Mouse (Mus musculus): ENCODE results near the gene Dpp7. TPM values are rescaled to one million over a fixed set of nuclear protein-coding genes. Genes with fewer than 3 reads are reported as not detected.

The Dpp7 gene
- not detected in 2 replicates for polyA plus RNA-seq (2012; ENCODE audit: insufficient read depth, insufficient read length, low replicate concordance, missing spikeins)

DNA sequence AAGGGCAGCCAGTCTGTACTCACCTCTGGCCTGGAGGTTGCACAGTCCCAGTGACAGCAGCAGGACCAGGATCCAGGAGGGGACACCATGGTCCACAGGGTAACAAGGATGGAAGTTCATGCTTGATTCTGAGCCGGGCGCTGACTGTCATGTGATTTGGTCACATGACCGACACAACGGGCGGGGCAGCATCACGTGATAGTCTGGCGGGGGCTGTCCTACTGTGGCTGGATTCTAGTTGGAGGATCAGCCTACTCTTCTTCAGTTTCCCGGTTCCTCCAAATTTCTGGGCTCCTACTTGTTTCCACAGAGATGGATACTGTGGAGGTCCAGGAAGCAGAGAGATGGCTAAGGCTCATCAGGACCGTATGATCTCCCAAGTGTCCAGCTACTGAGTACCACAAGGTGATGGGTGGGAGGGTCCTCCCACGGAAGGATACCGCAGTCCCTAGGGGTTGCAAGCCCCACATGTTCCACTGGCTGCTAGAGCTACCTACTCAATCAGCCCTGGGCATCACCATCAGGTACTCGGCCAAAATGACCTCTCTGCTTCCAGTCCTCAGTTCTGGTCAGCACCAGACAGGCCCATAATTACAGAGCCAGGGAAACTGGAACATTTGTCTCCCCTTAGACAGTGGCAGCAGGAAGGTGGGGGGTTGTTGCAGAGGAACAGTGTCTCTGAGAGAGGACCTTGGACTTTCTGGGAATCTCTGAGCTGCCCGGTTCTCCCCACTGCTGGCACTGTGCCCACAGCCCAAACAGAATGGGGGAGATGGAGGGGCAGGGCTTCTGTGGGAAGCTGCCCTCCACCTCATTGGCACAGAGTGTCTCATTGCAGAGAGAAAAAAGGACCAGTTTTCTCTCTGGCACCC, at the start of gene Dpp7:
Gene Dpp7, minus strand, starts transcription at position 152 of the 872 bp plus-strand sequence.
- no peak within 1 kb of the TSS for H3K27ac ChIP-seq (ENCODE audit: insufficient read depth, low read depth, low read length)
- no peak for TF ChIP-seq CTCF (IDR thresholded peaks at IDR 0.05; ENCODE audit: insufficient read depth, low read depth, low read length)
- TF ChIP-seq POLR2A (IDR thresholded peaks at IDR 0.05; ENCODE audit: insufficient read depth, low read depth, low read length) = no peak
- WGBS = 1% methylated on average over 13 of the region's 13 CpGs

DNA sequence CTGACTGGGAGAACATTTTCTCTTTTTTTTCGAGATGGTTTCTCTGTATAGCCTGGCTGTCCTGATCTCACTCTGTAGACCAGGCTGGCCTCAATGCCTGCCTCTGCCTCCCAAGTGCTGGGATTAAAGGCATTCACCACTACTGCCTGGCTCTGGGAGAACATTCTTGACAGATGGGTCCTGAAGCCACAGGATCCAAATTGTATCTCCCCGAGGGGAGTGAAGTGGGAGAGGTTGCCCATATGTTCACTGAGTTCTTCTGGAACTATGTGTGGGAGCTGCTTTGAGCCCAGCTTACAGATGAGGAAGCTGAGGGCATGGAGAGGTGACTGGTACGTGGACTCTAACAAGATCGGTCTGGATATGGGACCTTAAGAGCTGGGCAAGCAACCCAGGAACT, 47.8 kb upstream of the Dpp7 start:
- H3K4me3 ChIP-seq (ENCODE audit: insufficient read depth, low read depth, low read length) = peak overlapping the region; percentile 80
- H3K27ac ChIP-seq (ENCODE audit: insufficient read depth, low read depth, low read length) = no peak overlapping the region
- 65% methylated on average over 4 of the region's 4 CpGs for WGBS
- H3K4me1 ChIP-seq (ENCODE audit: control insufficient read depth, insufficient read depth, low read length) = peaks cover 23% of the 10 kb centered on the region
- TF ChIP-seq CTCF (IDR thresholded peaks at IDR 0.05; ENCODE audit: insufficient read depth, low read depth, low read length) (no peak), POLR2A (IDR thresholded peaks at IDR 0.05; ENCODE audit: insufficient read depth, low read depth, low read length) (no peak)

More for the DNA sequence above, at the start of gene Dpp7:
- Histone ChIP-seq H3K4me3 (ENCODE audit: insufficient read depth, low read depth, low read length) (peak within 1 kb of the TSS; percentile 50), H3K4me1 (ENCODE audit: control insufficient read depth, insufficient read depth, low read length) (peaks cover 23% of the 10 kb centered on the region)

DNA sequence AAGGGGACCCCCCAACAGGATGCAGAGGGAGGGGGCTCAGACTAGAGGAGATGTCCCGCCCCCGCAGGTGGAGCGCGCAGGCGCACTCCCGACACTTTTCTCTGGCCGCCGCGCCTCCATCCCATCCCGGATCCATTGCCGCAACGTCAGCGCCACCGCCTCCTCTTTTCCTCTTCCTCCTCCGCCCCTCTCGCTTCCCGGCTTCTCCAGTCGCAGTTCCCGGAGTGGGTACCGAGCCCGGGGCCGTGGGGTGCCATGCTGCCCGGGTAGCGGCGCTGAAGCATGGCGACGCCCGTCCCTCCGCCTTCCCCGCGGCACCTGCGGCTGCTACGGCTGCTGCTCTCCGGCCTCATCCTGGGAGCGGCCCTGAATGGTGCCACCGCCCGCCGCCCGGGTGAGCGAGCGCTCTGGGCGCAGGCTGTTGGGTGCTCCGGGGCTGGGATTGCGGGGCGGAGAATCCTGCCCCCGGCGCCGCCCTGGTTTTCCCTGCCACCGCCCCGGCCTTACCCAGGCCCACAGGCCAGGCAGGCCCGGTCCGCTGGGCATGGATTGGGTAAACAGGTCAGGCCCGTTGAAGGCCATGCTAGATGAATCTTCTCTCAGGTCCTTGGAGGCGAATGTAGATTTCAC, 46.9 kb upstream of the Dpp7 start:
- no peak for TF ChIP-seq CTCF (IDR thresholded peaks at IDR 0.05; ENCODE audit: insufficient read depth, low read depth, low read length)
- peak; percentile 78; the same call in 1 of the 2 replicates for TF ChIP-seq POLR2A (IDR thresholded peaks at IDR 0.05; ENCODE audit: insufficient read depth, low read depth, low read length)
- Histone ChIP-seq H3K4me1 (ENCODE audit: control insufficient read depth, insufficient read depth, low read length) (peaks cover 23% of the 10 kb centered on the region), H3K27ac (ENCODE audit: insufficient read depth, low read depth, low read length) (peak overlapping the region; percentile 65), H3K4me3 (ENCODE audit: insufficient read depth, low read depth, low read length) (peak overlapping the region; percentile 80)
- WGBS = under 1% methylated on average over 54 of the region's 54 CpGs

DNA sequence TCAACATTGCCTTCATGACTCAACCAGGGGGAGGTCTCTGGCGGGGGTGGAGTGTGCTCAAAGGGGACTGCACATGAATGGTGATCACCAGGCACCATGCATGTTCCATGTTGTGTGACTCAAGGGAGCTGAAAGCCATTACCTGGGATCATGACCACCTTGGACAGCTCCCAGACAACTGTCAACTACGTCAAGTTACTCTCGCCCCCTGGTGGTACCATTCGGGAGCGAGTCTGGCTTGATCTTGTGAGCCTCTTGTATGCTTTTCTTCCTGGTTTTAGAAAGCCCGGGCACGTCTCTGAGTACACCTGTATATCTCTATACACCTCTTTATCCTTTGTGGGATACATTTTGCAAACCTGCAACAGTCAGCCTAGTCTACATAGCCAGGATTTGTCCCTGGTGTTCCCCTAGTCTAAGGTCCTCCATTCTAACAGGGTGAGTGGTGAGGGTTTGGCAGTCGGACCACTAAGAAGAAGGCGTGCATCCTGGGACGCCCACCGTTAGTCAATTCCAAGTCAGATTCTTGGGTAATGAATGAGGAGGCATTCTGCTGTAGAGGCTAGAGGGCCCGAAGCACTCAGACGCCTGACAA, 46.3 kb upstream of the Dpp7 start:
- H3K4me1 ChIP-seq (ENCODE audit: control insufficient read depth, insufficient read depth, low read length) = peaks cover 23% of the 10 kb centered on the region
- H3K27ac ChIP-seq (ENCODE audit: insufficient read depth, low read depth, low read length) = peak overlapping the region; percentile 65
- peak overlapping the region; percentile 80 for H3K4me3 ChIP-seq (ENCODE audit: insufficient read depth, low read depth, low read length)
- WGBS = 2% methylated on average over 13 of the region's 13 CpGs
- TF ChIP-seq CTCF (IDR thresholded peaks at IDR 0.05; ENCODE audit: insufficient read depth, low read depth, low read length) (0 out of 2 replicates have a peak, but pooled peaks have one; percentile 11), POLR2A (IDR thresholded peaks at IDR 0.05; ENCODE audit: insufficient read depth, low read depth, low read length) (no peak)

DNA sequence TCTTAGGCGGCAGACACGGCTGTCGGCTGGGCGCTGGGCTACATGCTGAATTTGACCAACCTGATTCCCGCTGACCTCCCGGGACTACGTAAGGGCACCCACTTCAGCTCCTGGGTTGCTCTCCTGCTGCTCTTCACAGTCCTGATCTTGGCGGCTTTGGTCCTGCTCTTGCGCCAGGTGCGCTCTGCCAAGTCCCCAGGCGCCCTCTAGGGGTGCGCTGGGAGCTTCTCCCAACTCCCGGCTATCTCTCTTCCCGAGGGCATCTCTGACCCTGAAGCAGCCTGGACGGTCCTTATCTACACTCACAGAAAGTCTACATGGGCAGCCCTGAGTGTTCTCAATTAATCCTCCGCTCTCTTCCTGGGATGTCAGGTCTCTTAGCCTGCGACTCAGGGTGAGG, 44.6 kb upstream of the Dpp7 start:
- TF ChIP-seq POLR2A (IDR thresholded peaks at IDR 0.05; ENCODE audit: insufficient read depth, low read depth, low read length) (no peak), CTCF (IDR thresholded peaks at IDR 0.05; ENCODE audit: insufficient read depth, low read depth, low read length) (peak; percentile 66; the same call in 1 of the 2 replicates)
- Histone ChIP-seq H3K4me1 (ENCODE audit: control insufficient read depth, insufficient read depth, low read length) (peaks cover 29% of the 10 kb centered on the region), H3K27ac (ENCODE audit: insufficient read depth, low read depth, low read length) (no peak overlapping the region), H3K4me3 (ENCODE audit: insufficient read depth, low read depth, low read length) (peak overlapping the region; percentile 34)
- WGBS = 7% methylated on average over 17 of the region's 17 CpGs

DNA sequence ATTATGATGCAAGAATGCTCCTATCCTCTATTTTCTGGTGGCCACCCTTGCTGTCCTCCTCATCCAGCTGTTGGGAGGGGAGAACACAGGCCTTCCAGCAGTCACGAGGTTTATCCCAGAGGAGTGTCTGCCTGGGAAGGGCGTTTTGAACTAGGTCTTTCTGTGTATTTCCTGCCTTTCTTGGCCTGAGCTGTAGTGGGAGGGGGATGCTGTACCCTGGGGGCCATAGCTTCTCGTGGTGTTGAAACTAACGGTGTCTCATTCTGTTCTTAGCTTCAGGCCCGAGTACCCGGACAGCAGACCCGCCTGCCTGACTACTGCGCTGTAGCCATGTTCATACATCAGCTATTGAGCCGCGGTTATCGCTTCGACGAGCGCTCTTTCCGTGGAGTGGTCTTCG, 44.1 kb upstream of the Dpp7 start:
- no peak for TF ChIP-seq POLR2A (IDR thresholded peaks at IDR 0.05; ENCODE audit: insufficient read depth, low read depth, low read length)
- Histone ChIP-seq H3K27ac (ENCODE audit: insufficient read depth, low read depth, low read length) (no peak overlapping the region), H3K4me3 (ENCODE audit: insufficient read depth, low read depth, low read length) (peak overlapping the region; percentile 34), H3K4me1 (ENCODE audit: control insufficient read depth, insufficient read depth, low read length) (peaks cover 32% of the 10 kb centered on the region)
- WGBS = 28% methylated on average over 16 of the region's 16 CpGs

DNA sequence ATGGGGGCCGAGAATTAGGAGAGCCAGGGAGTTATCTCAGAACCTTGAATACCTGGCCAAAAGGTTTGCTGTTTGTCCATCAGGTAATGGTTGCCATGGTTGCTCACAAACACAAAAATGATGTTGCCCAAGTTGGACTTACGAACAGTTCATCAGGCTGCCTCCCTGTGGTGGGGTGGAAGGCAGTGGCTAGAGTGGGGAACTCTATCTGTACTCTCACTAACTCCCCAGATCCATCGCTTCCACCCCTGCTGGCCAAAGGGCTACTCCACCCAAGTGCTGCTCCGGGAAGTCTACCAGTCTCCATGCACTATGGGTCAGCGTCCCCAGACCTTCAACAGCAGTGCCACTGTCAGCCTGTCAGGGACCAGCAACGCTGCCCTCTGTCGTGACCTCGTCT, 42.9 kb upstream of the Dpp7 start, which contains the start of gene Npdc1:
Gene Npdc1, plus strand, starts transcription at position 301 of the 400 bp plus-strand sequence.
- WGBS = 83% methylated on average over 8 of the region's 8 CpGs
- TF ChIP-seq POLR2A (IDR thresholded peaks at IDR 0.05; ENCODE audit: insufficient read depth, low read depth, low read length) = no peak
- TF ChIP-seq CTCF (IDR thresholded peaks at IDR 0.05; ENCODE audit: insufficient read depth, low read depth, low read length) = no peak
- Histone ChIP-seq H3K27ac (ENCODE audit: insufficient read depth, low read depth, low read length) (no peak within 1 kb of the TSS), H3K4me1 (ENCODE audit: control insufficient read depth, insufficient read depth, low read length) (peaks cover 30% of the 10 kb centered on the region), H3K4me3 (ENCODE audit: insufficient read depth, low read depth, low read length) (no peak within 1 kb of the TSS)

DNA sequence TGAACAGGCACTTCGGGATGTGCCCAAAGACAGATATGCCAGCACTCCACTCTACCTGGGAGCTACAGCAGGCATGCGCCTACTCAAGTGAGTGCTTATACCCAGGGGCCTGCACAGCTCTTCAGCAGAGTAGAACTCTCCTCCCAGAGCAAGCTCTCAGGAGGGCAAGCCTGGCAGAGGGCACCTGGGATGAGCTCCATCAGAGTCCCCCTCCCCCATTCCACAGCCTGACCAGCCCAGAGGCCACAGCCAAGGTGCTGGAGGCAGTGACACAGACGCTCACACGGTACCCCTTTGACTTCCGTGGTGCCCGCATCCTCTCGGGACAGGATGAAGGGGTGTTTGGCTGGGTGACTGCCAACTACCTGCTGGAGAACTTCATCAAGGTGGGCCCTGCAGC, 41.9 kb upstream of the Dpp7 start:
- TF ChIP-seq CTCF (IDR thresholded peaks at IDR 0.05; ENCODE audit: insufficient read depth, low read depth, low read length) (no peak), POLR2A (IDR thresholded peaks at IDR 0.05; ENCODE audit: insufficient read depth, low read depth, low read length) (no peak)
- peaks cover 25% of the 10 kb centered on the region for H3K4me1 ChIP-seq (ENCODE audit: control insufficient read depth, insufficient read depth, low read length)
- H3K27ac ChIP-seq (ENCODE audit: insufficient read depth, low read depth, low read length) = no peak overlapping the region
- no peak overlapping the region for H3K4me3 ChIP-seq (ENCODE audit: insufficient read depth, low read depth, low read length)
- 95% methylated on average over 7 of the region's 7 CpGs for WGBS
